Mouse (Mus musculus): ENCODE measurements around the gene Bmp15.

Gene Bmp15

GRCm38 (mm10) chrX:6320621-6321020 lies at the start of gene Bmp15:
Gene Bmp15 (minus strand): TSS chrX:6320721.
- in situ Hi-C loops (cut with MboI, MseI): no loop called here

GRCm38 (mm10) chrX:6368822-6369221 lies 48.3 kb upstream of the Bmp15 start:
- in situ Hi-C loops (cut with MboI, MseI): no loop called here

GRCm38 (mm10) chrX:6357503-6358114 lies 37.1 kb upstream of the Bmp15 start:
- in situ Hi-C loops (cut with MboI, MseI): no loop called here

GRCm38 (mm10) chrX:6356876-6357275 lies 36.4 kb upstream of the Bmp15 start:
- in situ Hi-C loops (cut with MboI, MseI): no loop called here

- in situ Hi-C loops (cut with MboI, MseI): no loop called here
These were observed 24.9 kb upstream of the Bmp15 start for GRCm38 (mm10) chrX:6345273-6345959.

GRCm38 (mm10) chrX:6324056-6324455 lies 3.5 kb upstream of the Bmp15 start:
- in situ Hi-C loops (cut with MboI, MseI): no loop called here

- in situ Hi-C loops (cut with MboI, MseI): no loop called here
These were observed 2.8 kb downstream of the Bmp15 start for GRCm38 (mm10) chrX:6317747-6318146.
